Mouse (Mus musculus): ENCODE measurements around the gene Mcfd2. TPM values are rescaled to one million over a fixed set of nuclear protein-coding genes. Genes with fewer than 3 reads are reported as not detected.
"Not testable (repeated sequence)": the region's sequence is repeated elsewhere in the genome, so short reads cannot be mapped to it uniquely, and the experiment has no call there.

Mcfd2 gene
- 10 to 100 TPM; 51.0 to 53.2 TPM for total RNA-seq (2021)

- DNase-seq (ENCODE audit: extremely low spot score in 1 of 2, low spot score in 1 of 2): peak; percentile 91 to 92
Observed at GRCm38 (mm10) chr17:87265792-87266186, at the start of gene Mcfd2. Mcfd2 (minus strand) TSS chr17:87265935.

- peak; percentile 94 to 98 for DNase-seq (ENCODE audit: extremely low spot score in 1 of 2, low spot score in 1 of 2)
Observed at GRCm38 (mm10) chr17:87315021-87315531, 49.3 kb upstream of the Mcfd2 start.

GRCm38 (mm10) chr17:87314530-87314946 is 48.8 kb upstream of the Mcfd2 start:
- no peak for DNase-seq (ENCODE audit: extremely low spot score in 1 of 2, low spot score in 1 of 2)

GRCm38 (mm10) chr17:87314121-87314520 is 48.4 kb upstream of the Mcfd2 start:
- no peak for DNase-seq (ENCODE audit: extremely low spot score in 1 of 2, low spot score in 1 of 2)

GRCm38 (mm10) chr17:87312924-87313870 is 47.5 kb upstream of the Mcfd2 start:
- DNase-seq (ENCODE audit: extremely low spot score in 1 of 2, low spot score in 1 of 2): no peak

GRCm38 (mm10) chr17:87312351-87312750 is 46.6 kb upstream of the Mcfd2 start:
- no peak for DNase-seq (ENCODE audit: extremely low spot score in 1 of 2, low spot score in 1 of 2)

- no peak for DNase-seq (ENCODE audit: extremely low spot score in 1 of 2, low spot score in 1 of 2)
Observed at GRCm38 (mm10) chr17:87310497-87310896, 44.8 kb upstream of the Mcfd2 start.

- DNase-seq (ENCODE audit: extremely low spot score in 1 of 2, low spot score in 1 of 2): no peak
Observed at GRCm38 (mm10) chr17:87309073-87309788, 43.5 kb upstream of the Mcfd2 start.

GRCm38 (mm10) chr17:87306746-87307145 is 41.0 kb upstream of the Mcfd2 start:
- DNase-seq (ENCODE audit: extremely low spot score in 1 of 2, low spot score in 1 of 2): no peak

GRCm38 (mm10) chr17:87305065-87305464 is 39.3 kb upstream of the Mcfd2 start:
- DNase-seq (ENCODE audit: extremely low spot score in 1 of 2, low spot score in 1 of 2): no peak

GRCm38 (mm10) chr17:87304151-87304894 is 38.6 kb upstream of the Mcfd2 start:
- DNase-seq (ENCODE audit: extremely low spot score in 1 of 2, low spot score in 1 of 2): no peak

- no peak for DNase-seq (ENCODE audit: extremely low spot score in 1 of 2, low spot score in 1 of 2)
Observed at GRCm38 (mm10) chr17:87302014-87302794, 36.5 kb upstream of the Mcfd2 start.

- DNase-seq (ENCODE audit: extremely low spot score in 1 of 2, low spot score in 1 of 2): not testable (repeated sequence)
Observed at GRCm38 (mm10) chr17:87301607-87302006, 35.9 kb upstream of the Mcfd2 start.

- DNase-seq (ENCODE audit: extremely low spot score in 1 of 2, low spot score in 1 of 2): no peak
Observed at GRCm38 (mm10) chr17:87300340-87300739, 34.6 kb upstream of the Mcfd2 start.

- no peak for DNase-seq (ENCODE audit: extremely low spot score in 1 of 2, low spot score in 1 of 2)
Observed at GRCm38 (mm10) chr17:87298944-87299343, 33.2 kb upstream of the Mcfd2 start.

GRCm38 (mm10) chr17:87296701-87297100 is 31.0 kb upstream of the Mcfd2 start:
- not testable (repeated sequence) for DNase-seq (ENCODE audit: extremely low spot score in 1 of 2, low spot score in 1 of 2)

- DNase-seq (ENCODE audit: extremely low spot score in 1 of 2, low spot score in 1 of 2): no peak
Observed at GRCm38 (mm10) chr17:87295738-87296137, 30.0 kb upstream of the Mcfd2 start.

- DNase-seq (ENCODE audit: extremely low spot score in 1 of 2, low spot score in 1 of 2): no peak
Observed at GRCm38 (mm10) chr17:87293125-87293524, 27.4 kb upstream of the Mcfd2 start.

GRCm38 (mm10) chr17:87291782-87292181 is 26.0 kb upstream of the Mcfd2 start:
- no peak for DNase-seq (ENCODE audit: extremely low spot score in 1 of 2, low spot score in 1 of 2)

- DNase-seq (ENCODE audit: extremely low spot score in 1 of 2, low spot score in 1 of 2): no peak
Observed at GRCm38 (mm10) chr17:87291037-87291436, 25.3 kb upstream of the Mcfd2 start.
